Mouse (Mus musculus): Measurements from ENCODE around the gene Lgmn. TPM values are rescaled to one million over a fixed set of nuclear protein-coding genes. Genes with fewer than 3 reads are reported as not detected.

Lgmn gene
- polyA plus RNA-seq, 1 experiment from 2014 or later: 84.7 TPM

- ATAC-seq (ENCODE audit: insufficient number of reproducible peaks, insufficient read depth, low FRiP score, low read depth): no peak
- Histone ChIP-seq H3K36me3 (ENCODE audit: control insufficient read depth, insufficient read depth, low read length) (no peaks in the 10 kb centered on the region), H3K4me2 (replicated peaks; ENCODE audit: low read depth, low read length) (no peak overlapping the region), H3K4me1 (ENCODE audit: control insufficient read depth, insufficient read depth, low read length) (no peaks in the 10 kb centered on the region), H3K27me3 (ENCODE audit: control insufficient read depth, insufficient read depth, low read length) (no peaks in the 10 kb centered on the region), H3K9me3 (ENCODE audit: control insufficient read depth, low read depth, low read length) (no peaks in the 10 kb centered on the region), H3K9ac (replicated peaks; ENCODE audit: low read depth, low read length) (no peak overlapping the region), H3K4me3 (ENCODE audit: low read depth, low read length) (no peak overlapping the region), H3K27ac (ENCODE audit: low read length) (no peak overlapping the region)
- WGBS: 84% methylated on average over 6 of the region's 6 CpGs
These were observed 1.5 kb upstream of the Lgmn start for GRCm38 (mm10) chr12:102441141-102441540.

- no peak overlapping the region for H3K4me3 ChIP-seq (ENCODE audit: low read depth, low read length)
- 80% methylated on average over 7 of the region's 7 CpGs for WGBS
- no peaks in the 10 kb centered on the region for H3K4me1 ChIP-seq (ENCODE audit: control insufficient read depth, insufficient read depth, low read length)
- no peaks in the 10 kb centered on the region for H3K9me3 ChIP-seq (ENCODE audit: control insufficient read depth, low read depth, low read length)
- H3K9ac ChIP-seq (replicated peaks; ENCODE audit: low read depth, low read length): no peak overlapping the region
- no peaks in the 10 kb centered on the region for H3K36me3 ChIP-seq (ENCODE audit: control insufficient read depth, insufficient read depth, low read length)
- H3K27ac ChIP-seq (ENCODE audit: low read length): no peak overlapping the region
- H3K27me3 ChIP-seq (ENCODE audit: control insufficient read depth, insufficient read depth, low read length): no peaks in the 10 kb centered on the region
- no peak overlapping the region for H3K4me2 ChIP-seq (replicated peaks; ENCODE audit: low read depth, low read length)
- ATAC-seq (ENCODE audit: insufficient number of reproducible peaks, insufficient read depth, low FRiP score, low read depth): no peak
These were observed 938 bp upstream of the Lgmn start for GRCm38 (mm10) chr12:102440551-102440950.

GRCm38 (mm10) chr12:102438983-102439631, 506 bp downstream of the Lgmn start:
- peak overlapping the region; percentile 57 for H3K4me3 ChIP-seq (ENCODE audit: low read depth, low read length)
- H3K4me1 ChIP-seq (ENCODE audit: control insufficient read depth, insufficient read depth, low read length): no peaks in the 10 kb centered on the region
- H3K36me3 ChIP-seq (ENCODE audit: control insufficient read depth, insufficient read depth, low read length): no peaks in the 10 kb centered on the region
- H3K9ac ChIP-seq (replicated peaks; ENCODE audit: low read depth, low read length): peak overlapping the region; percentile 39; the same call in 1 of the 2 replicates
- H3K9me3 ChIP-seq (ENCODE audit: control insufficient read depth, low read depth, low read length): no peaks in the 10 kb centered on the region
- peak; percentile 20; the same call in 1 of the 2 replicates for ATAC-seq (ENCODE audit: insufficient number of reproducible peaks, insufficient read depth, low FRiP score, low read depth)
- 3% methylated on average over 20 of the region's 20 CpGs for WGBS
- no peaks in the 10 kb centered on the region for H3K27me3 ChIP-seq (ENCODE audit: control insufficient read depth, insufficient read depth, low read length)
- no peak overlapping the region for H3K27ac ChIP-seq (ENCODE audit: low read length)
- peak overlapping the region; percentile 52 for H3K4me2 ChIP-seq (replicated peaks; ENCODE audit: low read depth, low read length)

GRCm38 (mm10) chr12:102437952-102438351, 1.7 kb downstream of the Lgmn start:
- no peak overlapping the region for H3K27ac ChIP-seq (ENCODE audit: low read length)
- 0 out of 2 replicates have a peak overlapping the region, but pooled peaks have one; percentile 52 for H3K4me2 ChIP-seq (replicated peaks; ENCODE audit: low read depth, low read length)

GRCm38 (mm10) chr12:102436939-102437526, 2.6 kb downstream of the Lgmn start:
- Histone ChIP-seq H3K4me3 (ENCODE audit: low read depth, low read length) (no peak overlapping the region), H3K4me1 (ENCODE audit: control insufficient read depth, insufficient read depth, low read length) (no peaks in the 10 kb centered on the region), H3K9me3 (ENCODE audit: control insufficient read depth, low read depth, low read length) (no peaks in the 10 kb centered on the region), H3K9ac (replicated peaks; ENCODE audit: low read depth, low read length) (no peak overlapping the region), H3K4me2 (replicated peaks; ENCODE audit: low read depth, low read length) (no peak overlapping the region), H3K27me3 (ENCODE audit: control insufficient read depth, insufficient read depth, low read length) (no peaks in the 10 kb centered on the region), H3K36me3 (ENCODE audit: control insufficient read depth, insufficient read depth, low read length) (no peaks in the 10 kb centered on the region), H3K27ac (ENCODE audit: low read length) (no peak overlapping the region)
- no peak for ATAC-seq (ENCODE audit: insufficient number of reproducible peaks, insufficient read depth, low FRiP score, low read depth)
- 73% methylated on average over 10 of the region's 10 CpGs for WGBS

More at GRCm38 (mm10) chr12:102437952-102438351, 1.7 kb downstream of the Lgmn start:
- Histone ChIP-seq H3K27me3 (ENCODE audit: control insufficient read depth, insufficient read depth, low read length) (no peaks in the 10 kb centered on the region), H3K36me3 (ENCODE audit: control insufficient read depth, insufficient read depth, low read length) (no peaks in the 10 kb centered on the region), H3K9me3 (ENCODE audit: control insufficient read depth, low read depth, low read length) (no peaks in the 10 kb centered on the region), H3K4me3 (ENCODE audit: low read depth, low read length) (no peak overlapping the region), H3K9ac (replicated peaks; ENCODE audit: low read depth, low read length) (no peak overlapping the region), H3K4me1 (ENCODE audit: control insufficient read depth, insufficient read depth, low read length) (no peaks in the 10 kb centered on the region)
- no peak for ATAC-seq (ENCODE audit: insufficient number of reproducible peaks, insufficient read depth, low FRiP score, low read depth)
- 79% methylated on average over 5 of the region's 5 CpGs for WGBS

GRCm38 (mm10) chr12:102434107-102434506, 5.5 kb downstream of the Lgmn start:
- WGBS: 88% methylated on average over 4 of the region's 4 CpGs
- H3K27me3 ChIP-seq (ENCODE audit: control insufficient read depth, insufficient read depth, low read length): no peaks in the 10 kb centered on the region

DNA sequence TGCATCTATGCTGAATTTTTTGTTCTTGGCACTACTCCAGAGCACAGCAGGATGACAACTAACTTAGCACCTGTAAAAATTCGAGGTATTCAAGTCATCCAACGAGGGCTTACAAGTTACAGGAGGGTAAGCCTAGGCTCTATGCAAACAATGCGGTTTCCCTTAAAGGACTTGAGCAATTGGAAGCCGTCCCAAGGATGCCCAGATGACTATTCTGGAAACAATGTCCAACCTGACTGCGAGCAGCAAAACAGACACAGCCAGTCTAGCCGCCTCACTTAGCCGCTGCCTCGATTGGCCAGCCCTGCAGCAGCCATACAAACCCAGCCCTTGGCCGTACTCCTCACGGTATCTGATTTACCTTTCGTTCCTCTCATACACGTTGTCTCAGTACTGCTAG, 7.4 kb downstream of the Lgmn start:
- no peak overlapping the region for H3K4me3 ChIP-seq (ENCODE audit: low read depth, low read length)
- H3K9ac ChIP-seq (replicated peaks; ENCODE audit: low read depth, low read length): no peak overlapping the region
- H3K4me2 ChIP-seq (replicated peaks; ENCODE audit: low read depth, low read length): no peak overlapping the region
- H3K27me3 ChIP-seq (ENCODE audit: control insufficient read depth, insufficient read depth, low read length): no peaks in the 10 kb centered on the region
- no peak overlapping the region for H3K27ac ChIP-seq (ENCODE audit: low read length)
- 76% methylated on average over 12 of the region's 12 CpGs for WGBS
- H3K36me3 ChIP-seq (ENCODE audit: control insufficient read depth, insufficient read depth, low read length): no peaks in the 10 kb centered on the region
- no peak for ATAC-seq (ENCODE audit: insufficient number of reproducible peaks, insufficient read depth, low FRiP score, low read depth)
- no peaks in the 10 kb centered on the region for H3K9me3 ChIP-seq (ENCODE audit: control insufficient read depth, low read depth, low read length)
- no peaks in the 10 kb centered on the region for H3K4me1 ChIP-seq (ENCODE audit: control insufficient read depth, insufficient read depth, low read length)

More at GRCm38 (mm10) chr12:102434107-102434506, 5.5 kb downstream of the Lgmn start:
- no peak overlapping the region for H3K9ac ChIP-seq (replicated peaks; ENCODE audit: low read depth, low read length)
- H3K36me3 ChIP-seq (ENCODE audit: control insufficient read depth, insufficient read depth, low read length): no peaks in the 10 kb centered on the region
- no peak overlapping the region for H3K27ac ChIP-seq (ENCODE audit: low read length)
- no peak overlapping the region for H3K4me2 ChIP-seq (replicated peaks; ENCODE audit: low read depth, low read length)
- no peak overlapping the region for H3K4me3 ChIP-seq (ENCODE audit: low read depth, low read length)
- no peaks in the 10 kb centered on the region for H3K4me1 ChIP-seq (ENCODE audit: control insufficient read depth, insufficient read depth, low read length)
- H3K9me3 ChIP-seq (ENCODE audit: control insufficient read depth, low read depth, low read length): no peaks in the 10 kb centered on the region
- no peak for ATAC-seq (ENCODE audit: insufficient number of reproducible peaks, insufficient read depth, low FRiP score, low read depth)

DNA sequence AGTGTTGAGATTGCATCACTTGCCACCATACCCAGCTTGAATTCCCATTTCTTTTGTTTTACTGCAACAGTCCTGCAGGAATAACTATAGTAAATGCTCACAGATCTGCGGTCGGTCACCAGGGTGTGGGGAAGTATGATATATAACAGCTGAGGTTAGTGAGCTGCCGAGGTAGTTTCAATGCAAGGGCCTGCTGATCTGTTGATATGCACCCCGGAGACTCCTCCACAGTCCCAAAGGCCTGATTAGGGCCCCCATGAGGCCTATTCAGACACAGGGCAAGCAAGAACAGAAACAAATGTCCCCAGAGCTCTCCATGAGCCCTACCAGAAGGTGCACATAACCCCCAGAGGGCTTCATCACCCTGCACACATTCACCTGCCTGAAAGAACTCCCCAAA, 9.4 kb downstream of the Lgmn start:
- ATAC-seq (ENCODE audit: insufficient number of reproducible peaks, insufficient read depth, low FRiP score, low read depth): no peak
- H3K4me1 ChIP-seq (ENCODE audit: control insufficient read depth, insufficient read depth, low read length): no peaks in the 10 kb centered on the region
- no peaks in the 10 kb centered on the region for H3K36me3 ChIP-seq (ENCODE audit: control insufficient read depth, insufficient read depth, low read length)
- no peak overlapping the region for H3K27ac ChIP-seq (ENCODE audit: low read length)
- no peak overlapping the region for H3K4me2 ChIP-seq (replicated peaks; ENCODE audit: low read depth, low read length)
- 89% methylated on average over 4 of the region's 4 CpGs for WGBS
- no peak overlapping the region for H3K9ac ChIP-seq (replicated peaks; ENCODE audit: low read depth, low read length)
- H3K4me3 ChIP-seq (ENCODE audit: low read depth, low read length): no peak overlapping the region
- H3K27me3 ChIP-seq (ENCODE audit: control insufficient read depth, insufficient read depth, low read length): no peaks in the 10 kb centered on the region
- H3K9me3 ChIP-seq (ENCODE audit: control insufficient read depth, low read depth, low read length): no peaks in the 10 kb centered on the region

Data from stomach, embryonic 14.5 days (tissue).